Mouse (Mus musculus) heart, postnatal 0 days (tissue): ENCODE measurements around the gene Dync1li1.

Experiments
- CTCF ChIP-seq: IDR thresholded peaks from 2 replicates; pipeline ENCODE4 v1.5.1; 2016; ENCODE audit warnings: antibody characterized with exemption, control low read depth, low read depth
- EP300 ChIP-seq: IDR thresholded peaks from 2 replicates; pipeline ENCODE4 v1.6.1; 2016; ENCODE audit warnings: antibody characterized with exemption, low read depth

DNA sequence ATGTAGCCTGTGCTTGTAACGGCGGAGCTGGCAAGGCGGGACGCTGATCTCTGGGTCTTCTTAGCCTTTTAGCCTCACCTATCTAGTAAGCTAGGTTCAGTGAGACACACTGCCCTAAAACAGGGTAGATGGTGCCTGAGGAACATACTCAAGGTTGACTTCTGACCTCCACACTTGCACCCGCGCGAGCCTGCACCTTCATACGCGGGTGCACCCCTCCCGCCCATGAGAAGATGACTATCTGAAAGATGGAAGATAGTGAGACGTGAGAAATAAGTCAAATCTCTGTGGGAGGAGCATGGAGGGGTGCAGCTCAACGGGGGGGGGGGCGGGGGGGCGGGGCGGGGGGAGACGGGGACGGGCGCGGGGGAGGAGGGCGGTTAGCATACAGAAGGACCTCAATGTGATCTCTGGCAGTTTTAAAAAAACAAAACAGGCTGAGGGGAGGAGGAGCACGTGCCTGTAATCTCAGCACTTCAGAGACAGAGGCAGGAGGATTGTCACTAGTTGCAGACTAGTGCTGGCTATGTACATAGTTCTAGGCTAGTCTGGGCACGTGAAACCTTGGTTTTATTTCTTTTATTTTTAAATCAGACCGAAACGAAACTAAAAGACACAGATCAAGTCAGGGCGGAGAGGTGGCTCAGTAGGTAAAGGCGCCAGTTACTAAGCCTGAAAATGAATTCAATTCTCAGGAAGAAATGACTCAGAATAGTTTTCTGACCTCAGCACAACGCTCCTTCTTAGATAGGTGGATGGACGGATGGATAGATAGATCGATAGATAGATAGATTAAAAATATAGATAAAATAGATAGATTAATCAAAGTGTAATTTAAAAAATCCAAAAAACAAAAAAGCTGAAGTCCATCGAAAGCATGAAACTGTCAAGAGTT lies 41.6 kb downstream of the Dync1li1 start:
- TF ChIP-seq EP300 (no peak), CTCF (no peak)
